Mouse (Mus musculus): ENCODE measurements around the gene Zfp513. TPM values are rescaled to one million over a fixed set of nuclear protein-coding genes. Genes with fewer than 3 reads are reported as not detected.

Gene Zfp513
- polyA plus RNA-seq, 1 experiment from 2014 or later = 17.0 TPM

DNA sequence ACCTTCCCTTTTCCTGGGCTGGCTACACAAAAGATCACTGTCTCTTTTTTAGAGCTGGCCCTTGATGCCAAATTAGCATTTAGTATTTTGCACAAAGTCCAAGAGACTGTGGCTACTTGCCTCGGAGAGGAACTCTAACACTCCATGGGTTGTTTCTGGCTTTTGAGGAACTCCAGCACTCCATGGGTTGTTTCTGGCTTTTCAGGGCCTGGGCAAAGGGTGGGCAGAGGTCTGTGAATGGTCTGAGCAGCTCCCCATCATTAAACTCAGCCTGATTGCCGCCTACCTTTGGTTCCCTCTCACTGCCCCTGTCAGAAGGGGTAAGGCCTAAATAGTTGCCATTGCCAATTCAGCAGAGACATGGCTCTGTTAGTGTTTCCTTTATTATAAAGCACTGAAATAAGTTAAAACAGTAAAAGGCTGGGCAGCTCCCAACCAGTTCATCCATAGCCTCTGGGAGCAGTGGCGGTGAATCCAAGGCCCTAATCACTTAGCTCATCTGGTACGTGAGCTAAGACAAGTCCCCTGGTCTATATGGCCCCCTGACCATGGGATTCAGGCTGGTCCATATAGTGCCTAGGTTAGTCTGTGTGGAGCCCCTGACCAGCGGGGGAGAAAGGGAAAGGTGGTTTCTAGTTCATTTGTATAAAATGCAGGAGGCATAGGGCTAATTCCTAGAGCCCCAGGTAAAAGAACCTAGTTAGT, 3.3 kb downstream of the Zfp513 start:
- peaks cover 4% of the 10 kb centered on the region for H3K9me3 ChIP-seq
- H3K27me3 ChIP-seq (replicated peaks) = no peaks in the 10 kb centered on the region
- H3K27ac ChIP-seq = no peak overlapping the region
- no peak for ATAC-seq (replicated peaks)
- peaks cover 66% of the 10 kb centered on the region for H3K36me3 ChIP-seq (replicated peaks)
- H3K9ac ChIP-seq = no peak overlapping the region
- WGBS = 82% methylated on average over 5 of the region's 5 CpGs
- H3K4me2 ChIP-seq = no peak overlapping the region
- peaks cover 37% of the 10 kb centered on the region for H3K4me1 ChIP-seq
- H3K4me3 ChIP-seq = no peak overlapping the region

DNA sequence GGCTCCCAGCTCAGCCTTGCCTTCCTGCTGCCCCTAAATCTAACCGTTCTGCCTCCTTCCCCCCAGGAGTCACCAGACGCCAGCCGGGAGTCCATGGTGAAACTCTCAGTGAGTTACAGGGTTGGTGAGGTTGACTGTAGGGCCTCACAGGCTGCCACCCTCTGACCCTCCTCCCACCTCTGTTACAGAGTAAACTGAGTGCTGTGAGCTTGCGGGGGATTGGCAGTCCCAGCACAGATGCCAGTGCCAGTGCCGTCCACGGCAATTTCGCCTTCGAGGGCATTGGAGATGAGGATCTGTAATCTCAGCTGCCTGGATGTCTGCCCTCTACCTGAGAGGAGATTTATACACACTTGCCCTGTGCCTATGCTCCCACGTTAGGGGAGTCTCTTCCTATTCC, 3.9 kb downstream of the Zfp513 start:
- Histone ChIP-seq H3K27ac (no peak overlapping the region), H3K36me3 (replicated peaks) (peaks cover 60% of the 10 kb centered on the region)
- WGBS = 89% methylated on average over 9 of the region's 9 CpGs

DNA sequence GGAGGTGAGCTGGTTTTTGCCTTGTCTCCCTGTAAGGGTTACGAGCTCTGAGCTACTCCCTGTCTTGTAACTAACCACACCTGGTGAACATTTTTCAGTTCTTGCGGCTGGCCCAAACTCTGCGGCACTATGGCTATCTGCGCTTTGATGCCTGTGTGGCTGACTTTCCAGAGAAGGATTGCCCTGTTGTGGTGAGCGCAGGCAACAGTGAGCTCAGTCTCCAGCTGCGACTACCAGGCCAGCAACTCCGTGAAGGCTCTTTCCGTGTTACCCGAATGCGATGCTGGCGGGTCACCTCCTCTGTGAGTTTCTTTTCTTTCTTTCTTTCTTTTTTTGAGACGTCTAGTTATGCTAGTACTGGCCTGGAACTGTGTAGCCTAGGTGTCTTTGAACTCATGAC, 5.0 kb downstream of the Zfp513 start:
- H3K9ac ChIP-seq = no peak overlapping the region
- WGBS = 93% methylated on average over 12 of the region's 12 CpGs
- H3K9me3 ChIP-seq = peaks cover 4% of the 10 kb centered on the region
- H3K27me3 ChIP-seq (replicated peaks) = no peaks in the 10 kb centered on the region
- no peak overlapping the region for H3K4me3 ChIP-seq
- ATAC-seq (replicated peaks) = no peak
- H3K27ac ChIP-seq = no peak overlapping the region
- H3K36me3 ChIP-seq (replicated peaks) = peaks cover 55% of the 10 kb centered on the region
- H3K4me1 ChIP-seq = peaks cover 34% of the 10 kb centered on the region
- no peak overlapping the region for H3K4me2 ChIP-seq

More for the DNA sequence above, 3.9 kb downstream of the Zfp513 start:
- Histone ChIP-seq H3K27me3 (replicated peaks) (no peaks in the 10 kb centered on the region), H3K9ac (no peak overlapping the region), H3K4me3 (no peak overlapping the region), H3K4me1 (peaks cover 38% of the 10 kb centered on the region), H3K4me2 (no peak overlapping the region), H3K9me3 (peaks cover 4% of the 10 kb centered on the region)
- no peak for ATAC-seq (replicated peaks)

DNA sequence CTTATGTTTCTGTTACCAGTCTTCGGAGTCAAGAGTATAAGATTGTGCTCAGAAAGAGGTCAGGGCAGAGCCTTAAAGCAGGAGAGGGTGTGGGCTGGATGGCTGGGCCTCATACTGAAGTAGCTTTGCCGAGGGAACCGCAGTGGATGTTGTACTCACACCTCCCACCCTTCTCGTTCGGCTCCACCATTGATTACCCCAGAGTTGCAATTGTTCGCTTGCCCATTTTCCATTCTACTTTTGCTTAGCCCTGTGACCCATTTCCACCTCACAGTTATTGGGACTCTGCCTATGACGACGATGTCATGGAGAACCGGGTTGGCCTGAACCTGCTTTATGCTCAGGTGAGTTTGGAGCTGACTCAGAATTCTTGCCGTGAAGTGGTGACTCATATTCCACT, 5.9 kb downstream of the Zfp513 start:
- ATAC-seq (replicated peaks) = no peak
- Histone ChIP-seq H3K4me1 (peaks cover 38% of the 10 kb centered on the region), H3K27ac (no peak overlapping the region), H3K9ac (no peak overlapping the region), H3K27me3 (replicated peaks) (no peaks in the 10 kb centered on the region), H3K4me2 (no peak overlapping the region), H3K4me3 (no peak overlapping the region), H3K36me3 (replicated peaks) (peaks cover 56% of the 10 kb centered on the region), H3K9me3 (peaks cover 4% of the 10 kb centered on the region)
- 95% methylated on average over 10 of the region's 10 CpGs for WGBS

DNA sequence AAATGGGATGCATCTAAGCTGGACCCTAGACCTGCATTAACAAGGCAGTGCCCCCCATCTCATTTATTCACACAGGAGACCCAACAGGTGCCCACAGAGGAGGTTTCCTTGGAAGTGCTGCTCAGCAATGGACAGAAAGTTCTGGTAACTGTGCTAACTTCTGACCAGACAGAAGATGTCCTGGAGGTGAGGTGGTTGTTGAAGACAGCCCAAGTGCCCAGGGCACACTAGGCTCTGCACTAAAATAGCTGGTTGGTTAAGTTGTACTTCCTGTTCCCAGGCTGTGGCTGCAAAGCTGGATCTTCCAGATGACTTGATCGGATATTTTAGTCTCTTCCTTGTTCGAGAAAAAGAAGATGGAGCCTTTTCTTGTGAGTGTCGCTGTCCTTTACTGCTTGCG, 6.4 kb downstream of the Zfp513 start:
- Histone ChIP-seq H3K27ac (no peak overlapping the region), H3K4me2 (no peak overlapping the region), H3K36me3 (replicated peaks) (peaks cover 60% of the 10 kb centered on the region), H3K4me1 (peaks cover 33% of the 10 kb centered on the region), H3K4me3 (no peak overlapping the region), H3K9me3 (peaks cover 4% of the 10 kb centered on the region), H3K9ac (no peak overlapping the region), H3K27me3 (replicated peaks) (no peaks in the 10 kb centered on the region)
- ATAC-seq (replicated peaks) = no peak
- WGBS = 92% methylated on average over 4 of the region's 4 CpGs

DNA sequence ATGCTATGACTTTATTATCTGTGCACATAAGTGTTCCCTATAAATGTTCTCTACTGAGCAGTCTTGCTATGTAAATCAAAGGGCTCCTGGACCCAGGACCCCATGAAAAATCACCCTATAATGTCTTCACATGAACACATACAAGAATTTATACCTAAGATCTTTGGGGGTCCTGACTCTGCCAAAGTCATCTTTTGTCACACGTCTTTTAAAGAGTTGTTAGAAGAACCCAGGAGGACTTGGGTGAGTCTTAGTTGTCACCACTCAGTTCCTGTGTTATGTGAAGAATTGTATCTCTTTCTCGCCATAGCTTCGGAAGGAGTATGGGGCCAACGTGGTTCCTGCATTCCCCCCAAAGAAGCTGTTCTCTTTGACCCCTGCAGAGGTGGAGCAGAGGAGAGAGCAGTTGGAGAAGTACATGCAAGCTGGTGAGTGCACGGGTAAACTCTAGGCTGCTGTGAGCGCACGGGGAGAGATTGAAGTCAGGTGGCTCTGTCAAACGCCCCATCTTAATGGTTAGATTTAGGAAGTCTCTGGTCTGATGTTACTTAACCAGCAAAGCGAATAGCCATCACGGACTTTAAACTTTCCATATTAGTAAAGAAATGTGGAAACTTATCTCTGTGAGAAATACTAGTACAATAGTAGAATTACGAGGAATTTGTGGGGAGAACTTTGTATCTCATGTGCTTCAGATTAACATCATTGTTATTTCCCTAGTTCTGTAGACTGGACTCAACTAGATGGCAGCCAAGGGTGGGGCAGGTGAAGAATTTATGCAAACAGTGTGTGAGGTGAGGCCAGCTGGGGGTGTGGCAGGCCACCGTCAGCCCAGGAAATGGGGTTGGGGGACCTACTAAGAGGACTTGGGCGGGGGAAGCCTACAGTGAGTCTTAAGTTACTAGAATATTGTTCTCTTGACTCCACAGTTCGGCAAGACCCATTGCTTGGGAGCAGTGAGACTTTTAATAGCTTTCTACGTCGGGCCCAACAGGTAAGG, 7.3 kb downstream of the Zfp513 start:
- Histone ChIP-seq H3K36me3 (replicated peaks) (peaks cover 62% of the 10 kb centered on the region), H3K4me1 (peaks cover 24% of the 10 kb centered on the region), H3K27ac (no peak overlapping the region), H3K27me3 (replicated peaks) (no peaks in the 10 kb centered on the region), H3K4me3 (peak overlapping the region; percentile 95; the same call in 1 of the 2 replicates), H3K4me2 (peak overlapping the region; percentile 92; the same call in 1 of the 2 replicates), H3K9me3 (no peaks in the 10 kb centered on the region), H3K9ac (no peak overlapping the region)
- ATAC-seq (replicated peaks) = no peak
- WGBS = 94% methylated on average over 16 of the region's 16 CpGs

DNA sequence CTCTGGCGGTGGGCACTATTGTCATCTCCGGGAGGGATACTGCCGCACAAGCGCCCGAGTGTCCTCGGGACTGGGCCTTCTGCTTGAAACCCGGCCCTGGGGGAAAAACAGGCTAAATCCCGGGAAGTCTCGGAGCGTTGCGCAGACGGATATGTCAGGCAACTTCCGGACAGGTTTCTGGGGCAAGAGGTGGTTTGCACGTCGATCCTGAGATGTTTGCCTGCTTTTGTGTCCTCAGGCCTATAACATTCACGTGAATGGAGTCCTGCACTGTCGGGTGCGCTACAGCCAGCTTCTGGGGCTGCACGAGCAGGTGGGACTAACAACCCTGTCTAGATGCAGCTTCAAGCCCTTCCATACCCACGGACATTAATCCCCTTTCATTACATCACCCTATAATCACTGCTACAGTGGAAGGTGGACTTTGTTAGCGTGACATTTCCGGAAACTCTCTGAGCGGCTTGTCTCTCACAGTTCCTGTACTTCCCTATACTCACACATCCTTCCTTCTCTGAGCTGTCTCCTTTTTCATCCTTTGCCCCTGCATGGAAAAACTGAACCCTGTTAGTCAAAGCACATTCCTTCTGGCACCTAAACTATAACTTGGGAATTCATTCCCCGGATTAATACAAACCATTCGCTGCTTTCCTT, 8.3 kb downstream of the Zfp513 start:
- no peaks in the 10 kb centered on the region for H3K9me3 ChIP-seq
- H3K4me1 ChIP-seq = peaks cover 23% of the 10 kb centered on the region
- peak overlapping the region; percentile 94 for H3K9ac ChIP-seq
- peak overlapping the region; percentile 89 for H3K27ac ChIP-seq
- no peak for ATAC-seq (replicated peaks)
- 13% methylated on average over 25 of the region's 25 CpGs for WGBS
- peak overlapping the region; percentile 95 for H3K4me3 ChIP-seq
- peaks cover 59% of the 10 kb centered on the region for H3K36me3 ChIP-seq (replicated peaks)
- peak overlapping the region; percentile 92 for H3K4me2 ChIP-seq
- no peaks in the 10 kb centered on the region for H3K27me3 ChIP-seq (replicated peaks)

DNA sequence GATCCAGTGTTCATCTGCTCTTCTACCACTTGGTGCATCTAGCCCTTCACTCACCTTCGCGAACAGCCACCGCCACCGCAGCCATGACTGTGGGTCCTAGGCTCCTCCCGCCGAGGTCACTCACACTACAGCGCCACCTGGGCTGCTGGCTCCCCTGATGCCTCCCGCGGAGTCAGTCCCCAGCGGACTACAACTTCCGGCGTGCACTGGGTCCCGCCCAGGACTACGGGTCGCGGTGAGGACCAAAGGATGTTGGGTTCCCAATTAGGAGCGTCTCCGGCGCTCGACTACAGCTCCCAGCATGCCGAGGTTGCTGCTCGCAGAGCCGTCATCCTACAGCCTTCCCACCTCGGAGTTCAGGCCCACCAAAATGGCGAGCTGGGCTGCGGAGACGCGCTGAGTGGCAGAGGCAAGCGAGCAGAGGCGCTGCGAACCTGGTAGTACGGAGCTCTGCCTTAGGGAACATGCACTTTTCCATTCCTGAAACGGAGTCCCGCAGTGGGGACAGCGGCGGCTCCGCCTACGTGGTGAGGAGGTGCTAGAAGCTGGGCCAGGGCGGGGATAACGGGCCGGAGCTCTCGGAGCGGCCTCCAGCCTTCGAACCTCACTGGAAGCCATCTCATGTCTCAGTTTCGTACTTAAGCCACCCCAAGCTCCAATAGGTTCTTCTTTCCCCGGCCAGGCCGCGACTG, 9.0 kb downstream of the Zfp513 start, which contains the start of the genes Snx17 and Eif2b4:
Snx17 (plus strand) TSS at position 289 of the 692 bp plus-strand sequence.
Eif2b4 (minus strand) TSS at position 492 of the 692 bp plus-strand sequence.
- Histone ChIP-seq H3K9ac (peak within 1 kb of the TSS; percentile 94), H3K9me3 (no peaks in the 10 kb centered on the region), H3K4me2 (peak within 1 kb of the TSS; percentile 92), H3K27ac (peak within 1 kb of the TSS; percentile 89), H3K36me3 (replicated peaks) (peaks cover 59% of the 10 kb centered on the region), H3K27me3 (replicated peaks) (no peaks in the 10 kb centered on the region), H3K4me1 (peaks cover 23% of the 10 kb centered on the region), H3K4me3 (peak within 1 kb of the TSS; percentile 95)
- ATAC-seq (replicated peaks) = peak; percentile 97
- WGBS = 0% methylated on average over 48 of the region's 48 CpGs

DNA sequence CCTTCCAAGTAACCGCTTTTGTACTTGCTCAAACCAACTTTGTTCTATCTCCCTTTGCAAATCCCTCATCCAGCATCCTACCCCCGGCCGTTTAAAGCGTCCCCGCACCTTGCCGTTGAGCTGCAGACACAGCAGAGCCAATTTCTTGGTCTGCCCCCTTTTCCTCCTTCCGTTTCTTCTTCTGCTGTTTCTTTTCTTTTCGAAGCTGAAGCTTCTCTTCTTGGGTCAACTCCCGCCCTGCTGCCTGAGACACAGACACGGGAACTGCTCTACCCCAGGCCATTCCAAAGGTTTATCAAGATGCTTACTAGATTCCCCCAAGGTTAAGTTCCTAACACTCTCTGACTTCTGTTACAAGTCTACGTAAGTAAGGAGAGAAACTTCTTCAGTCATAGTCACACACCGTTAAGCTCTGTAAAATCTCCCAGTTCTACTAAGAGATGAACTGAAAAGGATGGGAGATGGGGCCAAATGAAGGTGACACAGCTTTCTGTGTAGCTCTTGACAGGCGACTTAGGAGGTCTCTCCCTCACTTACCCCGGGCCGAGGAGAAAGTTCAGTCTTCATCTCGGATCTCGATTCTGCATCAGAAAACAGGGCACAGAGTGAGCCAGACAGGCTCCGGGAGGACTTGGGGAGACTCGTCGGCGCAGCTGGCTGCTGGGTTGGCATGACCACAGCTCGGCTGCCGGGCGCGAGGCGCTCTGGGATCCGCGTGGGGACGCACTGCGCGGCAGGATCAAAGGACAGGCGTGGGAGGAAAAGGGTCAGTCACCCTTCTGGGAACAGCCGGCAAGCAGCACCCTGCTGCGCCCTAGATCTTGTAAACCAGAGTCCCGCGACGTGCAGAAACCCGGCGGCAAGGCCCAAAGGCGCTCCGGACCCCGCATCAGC, 9.8 kb downstream of the Zfp513 start:
- Histone ChIP-seq H3K27ac (peak overlapping the region; percentile 89), H3K9me3 (no peaks in the 10 kb centered on the region), H3K4me2 (peak overlapping the region; percentile 92), H3K36me3 (replicated peaks) (peaks cover 60% of the 10 kb centered on the region), H3K4me3 (peak overlapping the region; percentile 95), H3K4me1 (peaks cover 23% of the 10 kb centered on the region), H3K27me3 (replicated peaks) (no peaks in the 10 kb centered on the region), H3K9ac (peak overlapping the region; percentile 75)
- peak; percentile 64 for ATAC-seq (replicated peaks)
- WGBS = 15% methylated on average over 42 of the region's 42 CpGs

DNA sequence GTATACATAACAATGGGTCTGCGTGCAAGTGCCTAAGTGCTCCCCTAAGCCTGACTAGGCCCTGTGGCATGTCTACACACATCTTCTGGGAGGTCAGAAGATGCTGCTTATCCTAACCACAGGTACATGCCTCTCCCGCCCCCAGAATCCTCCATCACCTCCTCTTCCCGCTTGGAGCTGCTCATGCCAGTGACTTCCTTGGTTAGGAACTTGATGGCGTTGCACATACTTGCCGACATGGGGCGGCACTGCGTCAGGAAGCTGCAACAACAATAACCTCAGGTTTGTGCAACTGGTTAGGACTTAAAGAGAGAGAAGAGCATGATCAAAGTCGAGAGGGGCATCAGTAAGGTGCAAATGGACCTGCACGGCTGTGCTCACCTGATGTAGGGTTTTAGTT, 11.9 kb downstream of the Zfp513 start:
- ATAC-seq (replicated peaks) = no peak
- WGBS = 92% methylated on average over 9 of the region's 9 CpGs
- Histone ChIP-seq H3K4me3 (no peak overlapping the region), H3K4me2 (no peak overlapping the region), H3K27me3 (replicated peaks) (no peaks in the 10 kb centered on the region), H3K4me1 (peaks cover 23% of the 10 kb centered on the region), H3K9me3 (no peaks in the 10 kb centered on the region), H3K9ac (no peak overlapping the region), H3K36me3 (replicated peaks) (peaks cover 47% of the 10 kb centered on the region), H3K27ac (no peak overlapping the region)

All from midbrain, embryonic 15.5 days (tissue).